Mouse (Mus musculus) stomach, embryonic 16.5 days (tissue): ENCODE data around the gene E030030I06Rik. TPM values are rescaled to one million over a fixed set of nuclear protein-coding genes. Genes with fewer than 3 reads are reported as not detected.
"Not testable (repeated sequence)": the region's sequence is repeated elsewhere in the genome, so short reads cannot be mapped to it uniquely, and the experiment has no call there.

Source experiments
- ATAC-seq: fragments of 200-750 bp; cut with Nextera tagmentation; 2 replicates; pipeline ENCODE4 v1.8.0; 2017; ENCODE audit warnings: moderate number of reproducible peaks, moderate TSS enrichment; ENCODE audit not compliant: insufficient read depth, low FRiP score
- H3K27ac ChIP-seq: fragments of 300-500 bp; sonication (generic); 2 replicates; pipeline ENCODE4 v1.5.1; 2014; ENCODE audit warnings: low read length
- H3K27me3 ChIP-seq: fragments of 300-500 bp; sonication (generic); 2 replicates; pipeline ENCODE4 v1.6.1; 2014; ENCODE audit warnings: low read length, control low read depth, mixed read lengths; ENCODE audit not compliant: control insufficient read depth, insufficient read depth
- H3K36me3 ChIP-seq: fragments of 300-500 bp; sonication (generic); 2 replicates; pipeline ENCODE4 v1.6.1; 2014; ENCODE audit warnings: low read length; ENCODE audit not compliant: control insufficient read depth, insufficient read depth
- H3K4me1 ChIP-seq: fragments of 300-500 bp; sonication (generic); 2 replicates; pipeline ENCODE4 v1.6.1; 2014; ENCODE audit warnings: low read length, control low read depth, mixed read lengths; ENCODE audit not compliant: control insufficient read depth, insufficient read depth
- H3K4me2 ChIP-seq: fragments of 300-500 bp; sonication (generic); 2 replicates; pipeline ENCODE4 v1.6.1; 2014; ENCODE audit warnings: low read depth, low read length, mixed read lengths
- H3K4me3 ChIP-seq: fragments of 300-500 bp; sonication (generic); replicated peaks from 2 replicates; pipeline ENCODE4 v1.5.1; 2014; ENCODE audit warnings: mild to moderate bottlenecking, low read length
- H3K9ac ChIP-seq: fragments of 300-500 bp; sonication (generic); 2 replicates; pipeline ENCODE4 v1.6.1; 2014; ENCODE audit warnings: low read length
- H3K9me3 ChIP-seq: fragments of 300-500 bp; sonication (generic); replicated peaks from 2 replicates; pipeline ENCODE4 v1.6.1; 2016; ENCODE audit warnings: low read length, control low read depth; ENCODE audit not compliant: control insufficient read depth
- WGBS: fragments of 180-500 bp; shearing (Covaris S2); extraction: QIAGEN DNeasy Blood & Tissue Kit; methylation state at CpG from one replicate; pipeline ENCODE4 v1.1.7; 2014; 5-methylcytosine and 5-hydroxymethylcytosine counted together
- polyA plus RNA-seq: library from polyadenylated mRNA; unstranded; fragments of >200 nt; fragmentation: Nextera tagmentation; extraction: Ambion mirVana; gene quantifications from 2 replicates; pipeline ENCODE4 v1.2.1, GENCODE M21; 2015

The E030030I06Rik gene
- polyA plus RNA-seq, 1 experiment from 2014 or later: 18.7 TPM

DNA sequence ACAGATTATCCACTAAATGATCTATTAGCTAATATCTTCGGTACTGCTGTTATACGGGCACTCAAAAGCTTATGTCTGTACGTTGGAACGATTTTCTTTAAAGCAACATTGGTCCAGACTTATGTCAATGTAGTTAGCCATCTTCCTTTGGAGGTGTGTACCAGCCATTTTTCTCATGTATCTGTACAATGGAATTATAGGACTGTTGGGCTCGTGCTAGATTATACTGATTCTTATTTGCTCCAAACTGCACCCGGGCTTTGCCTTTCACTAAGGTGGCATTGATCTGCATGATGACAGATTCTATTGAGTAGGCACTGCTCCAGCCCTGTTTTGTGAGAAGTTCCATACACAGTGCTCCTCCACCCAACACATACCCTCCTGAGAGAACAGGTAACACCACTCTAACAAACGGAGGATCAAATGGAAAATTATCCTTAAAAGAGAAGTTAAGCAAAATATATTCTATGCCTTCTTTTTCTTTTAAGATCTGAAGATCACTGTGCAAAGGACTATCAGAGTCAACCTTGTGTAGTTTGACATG is 4.1 kb upstream of the E030030I06Rik start:
- not testable (repeated sequence) for H3K9ac ChIP-seq, H3K9me3 ChIP-seq, H3K27ac ChIP-seq, H3K36me3 ChIP-seq, H3K4me3 ChIP-seq, ATAC-seq, H3K4me2 ChIP-seq
- 6% methylated on average over 6 of the region's 7 CpGs for WGBS
- Histone ChIP-seq H3K27me3 (peaks cover 34% of the 10 kb centered on the region), H3K4me1 (peaks cover 16% of the 10 kb centered on the region)

DNA sequence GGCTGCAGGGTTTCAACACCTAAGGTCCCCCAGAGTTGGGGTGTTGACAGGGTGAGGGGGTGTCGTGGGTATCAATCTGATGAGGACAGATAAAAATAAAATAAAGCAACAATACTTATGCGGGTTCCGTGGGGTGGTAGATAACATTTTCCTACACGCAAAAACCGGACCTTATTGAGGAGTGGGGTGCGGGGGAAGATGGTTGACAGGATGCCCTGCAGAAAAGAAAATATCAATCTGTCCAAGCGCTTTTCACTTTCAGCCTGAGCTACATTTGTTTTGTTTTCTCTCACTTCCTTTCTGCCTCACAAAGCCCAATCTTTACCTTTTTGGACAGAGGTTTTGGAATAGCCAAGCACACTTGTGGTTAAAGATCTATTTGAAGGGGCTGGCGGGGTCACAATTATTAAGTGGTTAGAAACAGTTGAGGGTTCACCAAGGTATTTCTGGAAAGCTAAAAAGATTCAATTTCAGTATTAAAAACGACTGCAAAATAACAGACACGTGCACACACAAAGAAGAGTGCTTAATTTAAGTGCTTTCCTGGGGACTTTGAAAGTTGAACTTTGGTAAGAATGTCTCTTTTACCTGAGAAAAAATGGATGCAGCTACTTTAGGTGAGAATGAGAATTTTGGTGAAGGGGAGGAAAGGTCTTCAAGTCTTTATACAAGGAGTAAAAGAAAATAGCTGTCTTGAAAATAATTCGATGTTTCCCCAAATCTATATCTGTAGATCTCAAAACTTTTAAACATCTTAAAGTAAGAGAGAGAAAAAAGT is 3.0 kb upstream of the E030030I06Rik start:
- not testable (repeated sequence) for H3K4me3 ChIP-seq

DNA sequence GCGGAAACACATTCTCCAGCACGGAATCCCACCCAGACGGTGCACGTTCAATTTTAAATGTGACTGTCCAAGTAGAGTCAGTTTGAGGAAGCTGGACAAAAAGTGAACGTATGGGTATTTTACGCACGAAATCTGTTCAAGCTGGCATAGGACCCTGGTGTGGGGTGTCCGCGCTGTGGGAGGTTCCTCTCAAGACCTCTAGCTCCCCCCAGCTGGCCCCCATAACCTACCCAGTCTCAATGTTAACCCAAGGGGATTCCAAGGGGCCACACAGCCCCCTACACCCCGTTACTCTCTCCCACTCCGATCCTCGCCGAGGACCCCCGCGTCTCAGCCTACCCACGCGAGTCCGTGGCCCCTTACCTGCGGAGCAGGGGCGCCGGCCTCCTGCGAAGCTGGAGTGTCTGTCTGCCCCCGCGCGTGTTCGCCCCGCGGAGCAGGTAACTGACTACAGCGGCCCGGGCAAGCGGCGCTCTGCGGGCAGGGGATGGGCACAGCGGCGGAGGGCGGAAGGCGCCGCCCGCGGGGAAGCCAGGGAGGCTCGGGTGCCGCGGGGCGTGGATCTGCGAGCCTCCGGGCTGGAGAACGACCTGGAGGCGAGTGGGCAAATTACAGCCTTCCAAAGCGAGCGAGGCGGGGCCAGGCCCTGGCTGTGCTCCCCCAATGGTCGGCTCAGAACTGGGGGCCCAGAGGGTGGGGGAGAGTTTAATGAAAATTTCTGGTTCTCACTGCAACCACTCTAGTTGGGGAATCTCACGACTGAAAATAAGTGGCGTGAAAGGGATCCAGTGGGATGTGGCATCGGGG is 2.2 kb upstream of the E030030I06Rik start:
- H3K27me3 ChIP-seq: peaks cover 23% of the 10 kb centered on the region
- H3K27ac ChIP-seq, ATAC-seq, H3K9ac ChIP-seq, H3K9me3 ChIP-seq, H3K36me3 ChIP-seq: not testable (repeated sequence)
- H3K4me1 ChIP-seq: peaks cover 16% of the 10 kb centered on the region
- peak overlapping the region; percentile 93; the same call in 1 of the 2 replicates for H3K4me2 ChIP-seq
- 1% methylated on average over 54 of the region's 55 CpGs for WGBS
- peak overlapping the region; percentile 20 for H3K4me3 ChIP-seq

More for the DNA sequence above, 3.0 kb upstream of the E030030I06Rik start:
- not testable (repeated sequence) for H3K27ac ChIP-seq, ATAC-seq, H3K9ac ChIP-seq, H3K4me2 ChIP-seq, H3K36me3 ChIP-seq, H3K9me3 ChIP-seq
- Histone ChIP-seq H3K4me1 (peaks cover 16% of the 10 kb centered on the region), H3K27me3 (peaks cover 31% of the 10 kb centered on the region)
- 8% methylated on average over 11 of the region's 11 CpGs for WGBS

DNA sequence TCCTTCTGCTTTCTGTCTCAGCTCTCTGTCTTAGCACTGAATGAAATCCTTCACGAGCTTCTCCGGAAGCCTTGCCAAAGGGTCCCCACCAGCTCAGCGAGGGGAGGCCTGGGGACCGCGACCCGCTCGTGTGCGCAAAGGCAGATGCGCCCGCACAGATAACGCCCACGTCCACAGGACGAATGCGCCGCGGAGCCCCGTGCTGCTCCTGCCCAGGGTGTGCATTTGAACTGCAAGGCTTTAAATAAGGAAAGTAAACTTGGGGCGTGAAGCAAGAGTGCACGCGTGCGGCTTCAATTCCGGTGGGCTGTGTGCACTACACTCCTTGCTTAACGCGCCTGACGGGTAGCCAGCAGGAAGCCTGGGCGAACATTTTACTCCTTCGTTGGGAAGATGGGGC is 1.5 kb upstream of the E030030I06Rik start:
- H3K4me3 ChIP-seq: peak overlapping the region; percentile 73
- no peak overlapping the region for H3K27ac ChIP-seq
- ATAC-seq: no peak
- peaks cover 17% of the 10 kb centered on the region for H3K27me3 ChIP-seq
- H3K36me3 ChIP-seq: no peaks in the 10 kb centered on the region
- no peaks in the 10 kb centered on the region for H3K9me3 ChIP-seq
- WGBS: under 1% methylated on average over 27 of the region's 27 CpGs
- peaks cover 16% of the 10 kb centered on the region for H3K4me1 ChIP-seq
- H3K4me2 ChIP-seq: peak overlapping the region; percentile 93
- no peak overlapping the region for H3K9ac ChIP-seq

DNA sequence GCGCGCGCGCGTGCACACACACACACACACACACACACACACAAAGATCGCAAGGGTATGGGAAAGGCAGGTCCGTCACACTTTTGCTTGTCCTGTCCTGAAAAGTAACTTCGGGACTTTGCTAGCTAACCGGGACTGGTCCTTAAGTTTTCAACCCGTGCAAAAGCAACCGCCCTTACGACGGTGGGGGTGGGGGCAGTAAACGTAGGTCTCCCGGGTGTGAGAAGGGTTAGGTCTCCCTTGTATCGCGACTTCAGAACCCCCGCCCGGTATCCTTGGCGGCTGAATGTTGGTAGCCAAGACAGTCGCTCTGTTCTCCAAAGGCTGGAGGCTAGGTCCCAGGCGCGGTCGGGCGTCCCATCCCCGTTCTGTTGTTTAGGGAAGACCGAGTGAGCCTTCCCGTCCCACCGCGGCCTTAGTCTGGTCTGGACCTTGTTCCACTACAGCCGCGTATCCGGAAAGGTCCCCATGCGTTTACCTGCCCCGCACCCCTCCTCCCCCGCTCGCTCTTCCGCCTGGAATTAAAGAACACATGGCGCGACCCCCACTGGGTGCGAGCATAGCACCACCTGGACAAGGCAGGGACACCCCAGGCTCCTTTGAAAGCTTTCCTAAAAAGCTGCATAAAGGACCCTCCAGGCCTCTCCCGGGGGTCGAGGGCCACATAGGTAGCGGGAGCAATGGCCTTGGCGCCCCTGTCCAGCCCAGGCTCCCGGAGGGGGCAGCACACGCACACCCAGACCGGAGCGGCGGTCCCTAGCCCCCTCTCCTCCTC is 808 bp upstream of the E030030I06Rik start:
- Histone ChIP-seq H3K4me1 (peaks cover 16% of the 10 kb centered on the region), H3K27ac (no peak overlapping the region), H3K9me3 (no peaks in the 10 kb centered on the region), H3K36me3 (no peaks in the 10 kb centered on the region), H3K4me2 (peak overlapping the region; percentile 93), H3K9ac (peak overlapping the region; percentile 87), H3K4me3 (peak overlapping the region; percentile 73), H3K27me3 (peaks cover 10% of the 10 kb centered on the region; the same call in 1 of the 2 replicates)
- 1% methylated on average over 50 of the region's 50 CpGs for WGBS
- ATAC-seq: no peak

DNA sequence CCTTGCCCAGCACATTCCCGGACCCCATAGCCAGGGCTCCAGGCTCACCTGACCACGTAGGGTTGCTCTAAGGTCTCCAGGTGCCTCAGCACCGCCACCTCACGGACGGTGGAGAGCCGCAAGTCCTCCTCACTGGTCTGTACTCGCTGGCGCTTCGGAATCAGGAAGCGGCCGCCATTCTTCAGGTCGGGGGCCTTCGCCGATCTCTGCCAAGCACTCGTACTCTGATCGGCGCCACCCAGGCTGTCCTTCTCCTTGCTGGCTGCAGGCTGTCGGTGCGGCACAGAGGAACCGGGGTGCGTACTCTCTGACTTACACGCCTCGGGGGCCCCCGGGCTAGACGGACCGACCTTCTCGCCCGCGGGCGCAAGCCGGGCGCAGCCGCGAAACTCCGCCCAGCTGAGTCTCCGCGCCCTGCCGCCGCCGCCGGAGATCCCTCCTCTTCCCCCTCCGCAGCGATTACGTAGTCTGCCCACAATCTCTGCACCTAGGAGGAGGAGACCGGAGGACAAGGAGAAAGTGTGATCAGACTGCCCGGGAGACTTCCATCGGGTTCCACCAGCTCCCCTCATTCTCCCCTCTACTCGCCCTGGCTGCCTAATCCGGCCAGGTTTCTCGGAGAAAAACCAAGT is 513 bp downstream of the E030030I06Rik start:
- Histone ChIP-seq H3K4me3 (peak overlapping the region; percentile 73), H3K9me3 (no peaks in the 10 kb centered on the region), H3K36me3 (no peaks in the 10 kb centered on the region), H3K4me1 (peaks cover 16% of the 10 kb centered on the region), H3K27me3 (peaks cover 6% of the 10 kb centered on the region; the same call in 1 of the 2 replicates), H3K27ac (peak overlapping the region; percentile 75; the same call in 1 of the 2 replicates), H3K4me2 (peak overlapping the region; percentile 93), H3K9ac (peak overlapping the region; percentile 87)
- peak; percentile 93 for ATAC-seq
- WGBS: under 1% methylated on average over 50 of the region's 50 CpGs

DNA sequence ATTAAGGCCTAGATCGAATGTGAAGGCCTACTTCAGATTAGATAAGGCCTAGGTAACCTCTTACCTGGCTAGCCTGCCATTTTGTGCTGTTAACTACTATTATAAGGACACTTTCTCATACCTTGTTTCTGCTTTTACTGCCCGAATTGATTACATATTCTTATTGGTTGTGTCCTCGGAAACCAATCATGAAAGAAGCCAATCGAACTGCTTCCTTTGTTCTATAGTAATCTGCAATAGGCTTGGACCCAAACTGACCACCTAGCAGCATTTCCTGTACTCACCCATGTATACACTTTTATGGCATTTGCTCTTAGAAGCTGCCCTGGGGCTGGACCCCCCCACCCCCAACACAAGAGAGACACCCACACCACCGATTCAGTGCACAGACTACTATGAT is 6.1 kb downstream of the E030030I06Rik start:
- H3K27ac ChIP-seq: no peak overlapping the region
- no peaks in the 10 kb centered on the region for H3K9me3 ChIP-seq
- no peaks in the 10 kb centered on the region for H3K27me3 ChIP-seq
- no peaks in the 10 kb centered on the region for H3K4me1 ChIP-seq
- H3K4me3 ChIP-seq: no peak overlapping the region
- H3K4me2 ChIP-seq: no peak overlapping the region
- WGBS: 80% methylated on average over 5 of the region's 5 CpGs
- H3K36me3 ChIP-seq: no peaks in the 10 kb centered on the region
- H3K9ac ChIP-seq: no peak overlapping the region
- ATAC-seq: no peak

DNA sequence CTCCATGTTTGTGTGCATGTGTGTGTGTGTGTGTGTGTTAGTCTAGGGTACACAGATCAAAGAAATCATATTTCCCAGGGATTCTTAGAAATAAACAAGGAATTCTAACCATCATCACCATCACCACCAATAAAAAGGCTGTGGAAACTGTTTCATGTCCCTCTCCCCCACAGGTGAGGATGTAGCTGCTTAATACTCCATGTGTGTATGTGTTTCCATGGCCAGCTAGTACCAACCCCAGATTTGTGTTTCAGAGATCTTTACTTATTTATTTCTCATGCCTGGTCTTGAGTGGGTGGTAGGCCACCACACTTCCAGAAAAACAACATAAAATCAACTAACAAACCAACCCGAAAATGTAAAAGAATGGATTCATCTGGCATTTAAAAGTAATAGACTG is 6.9 kb downstream of the E030030I06Rik start:
- ATAC-seq, H3K36me3 ChIP-seq, H3K4me1 ChIP-seq: not testable (repeated sequence)

More for the DNA sequence above, 6.9 kb downstream of the E030030I06Rik start:
- H3K4me2 ChIP-seq, H3K4me3 ChIP-seq, H3K27me3 ChIP-seq, H3K9me3 ChIP-seq, H3K27ac ChIP-seq, H3K9ac ChIP-seq: not testable (repeated sequence)
- 82% methylated on average over 1 of the region's 1 CpGs for WGBS
